Mouse (Mus musculus) spleen, adult 2 months (tissue): ENCODE measurements around the gene Stac3. TPM values are rescaled to one million over a fixed set of nuclear protein-coding genes. Genes with fewer than 3 reads are reported as not detected.

Experiments used
- DNase-seq, 2 experiments: peaks; one replicate each; pipeline versions ENCODE4 v3.0.0 to v3.0.0-alpha.2; 2012 to 2021; ENCODE audit warnings: low spot score in 2 of 2, low read depth in 1 of 2
- H3K27ac ChIP-seq: fragments of 200-500 bp; 2 replicates; pipeline ENCODE4 v1.5.1; 2012; ENCODE audit warnings: low read length, inconsistent platforms; ENCODE audit not compliant: insufficient read depth
- H3K27me3 ChIP-seq: fragments of 200-500 bp; 2 replicates; pipeline ENCODE4 v1.6.1; 2012; ENCODE audit warnings: mild to moderate bottlenecking, moderate library complexity, low read length, inconsistent platforms; ENCODE audit not compliant: control insufficient read depth, insufficient read depth
- H3K36me3 ChIP-seq: fragments of 200-500 bp; 2 replicates; pipeline ENCODE4 v1.6.1; 2012; ENCODE audit warnings: mild to moderate bottlenecking, low read length, inconsistent platforms; ENCODE audit not compliant: control insufficient read depth, insufficient read depth
- H3K4me1 ChIP-seq: fragments of 200-500 bp; 2 replicates; pipeline ENCODE4 v1.6.1; 2011; ENCODE audit warnings: inconsistent platforms; ENCODE audit not compliant: control insufficient read depth, insufficient read depth, insufficient read length
- H3K4me3 ChIP-seq: fragments of 200-500 bp; 2 replicates; pipeline ENCODE4 v1.5.1; 2011; ENCODE audit warnings: mild to moderate bottlenecking, inconsistent platforms; ENCODE audit not compliant: insufficient read depth, insufficient read length; ENCODE audit errors: extremely low read depth
- CTCF ChIP-seq: fragments of 200-500 bp; IDR thresholded peaks from 2 replicates; pipeline ENCODE4 v1.5.1; 2011; ENCODE audit warnings: mild to moderate bottlenecking, inconsistent platforms; ENCODE audit not compliant: insufficient read depth, insufficient read length, insufficient replicate concordance; ENCODE audit errors: extremely low read depth
- POLR2A ChIP-seq: fragments of 200-500 bp; IDR thresholded peaks from 2 replicates; pipeline ENCODE4 v1.6.1; 2011; ENCODE audit warnings: low read depth, low read length, inconsistent platforms
- WGBS: fragments of 180-500 bp; shearing (Covaris S2); methylation state at CpG from one replicate; pipeline ENCODE4 v1.1.7; 2018; 5-methylcytosine and 5-hydroxymethylcytosine counted together
- polyA plus RNA-seq: library from polyadenylated mRNA; depleted of rRNA; stranded (reverse); fragments of >200 nt; gene quantifications from 2 replicates; pipeline ENCODE4 v1.2.3, GENCODE M21; 2012

The Stac3 gene
- polyA plus RNA-seq, 1 experiment, result 2.2 TPM

DNA sequence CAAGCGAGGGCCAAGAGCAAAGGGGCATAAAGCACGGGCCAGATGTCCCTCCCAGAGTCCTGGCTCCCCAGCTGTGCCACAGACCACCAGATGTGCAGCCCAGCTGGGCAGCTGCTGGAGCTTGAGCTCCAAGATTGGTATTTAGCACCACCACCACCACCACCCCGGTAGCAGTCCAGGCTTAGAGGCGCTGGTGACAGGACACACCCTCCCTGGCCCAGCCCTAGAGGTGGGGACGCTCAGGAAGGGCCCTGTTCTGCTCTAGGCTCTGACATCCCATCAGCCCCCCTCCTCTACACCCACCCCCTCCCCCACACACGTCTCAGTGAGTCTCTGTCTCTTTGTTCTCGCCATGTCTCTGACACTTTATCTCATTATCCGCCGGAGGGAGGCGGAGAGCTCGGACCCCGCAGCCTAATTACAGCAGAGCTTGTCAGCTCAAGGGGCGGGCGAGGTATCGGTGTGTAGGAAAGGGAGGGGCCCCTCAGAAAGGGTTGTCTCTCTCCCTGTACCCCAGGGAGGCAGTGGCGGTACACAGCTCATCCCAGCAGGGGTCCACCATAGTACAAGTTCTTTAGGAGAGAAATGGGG is 12.1 kb downstream of the Stac3 start:
- Histone ChIP-seq H3K27me3 (peaks cover 16% of the 10 kb centered on the region), H3K27ac (no peak overlapping the region), H3K4me1 (peaks cover 18% of the 10 kb centered on the region; the same call in 1 of the 2 replicates), H3K36me3 (peaks cover 13% of the 10 kb centered on the region), H3K4me3 (no peak overlapping the region; the same call in 1 of the 2 replicates)
- TF ChIP-seq CTCF (no peak), POLR2A (no peak)
- 5% methylated on average over 16 of the region's 16 CpGs for WGBS
- no peak for DNase-seq

DNA sequence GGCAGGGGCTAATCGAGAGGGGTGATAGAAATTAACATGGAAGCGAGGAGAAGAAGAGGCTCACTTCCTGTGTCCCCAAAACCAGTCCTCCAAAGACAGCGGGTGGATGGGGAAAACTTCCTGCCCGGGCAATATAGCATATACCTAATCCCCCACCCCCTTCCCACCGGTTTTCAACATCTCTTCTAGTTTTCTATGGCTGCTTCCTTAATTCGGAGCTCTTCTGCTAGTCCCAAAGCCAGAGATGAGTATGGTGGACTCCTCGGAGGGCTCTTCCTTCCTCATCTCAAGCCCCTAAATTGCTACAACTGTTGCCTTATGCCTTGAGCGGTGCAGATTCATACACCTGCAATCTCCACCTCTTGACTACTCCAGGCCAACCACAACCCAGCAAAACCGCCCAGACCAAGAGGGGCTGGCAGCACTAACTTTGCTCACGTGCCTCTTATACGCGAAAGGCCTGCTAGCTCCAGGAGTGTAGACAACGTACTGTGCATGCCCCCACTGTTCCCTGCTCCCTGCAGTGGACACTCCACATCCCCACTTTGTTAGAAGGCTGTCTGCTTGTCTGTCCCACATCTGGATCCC is 12.7 kb downstream of the Stac3 start:
- WGBS, result 14% methylated on average over 13 of the region's 13 CpGs
- Histone ChIP-seq H3K36me3 (peaks cover 16% of the 10 kb centered on the region), H3K27ac (no peak overlapping the region), H3K27me3 (peaks cover 14% of the 10 kb centered on the region), H3K4me3 (no peak overlapping the region), H3K4me1 (peaks cover 15% of the 10 kb centered on the region; the same call in 1 of the 2 replicates)
- no peak for DNase-seq
- TF ChIP-seq CTCF (no peak), POLR2A (no peak)

DNA sequence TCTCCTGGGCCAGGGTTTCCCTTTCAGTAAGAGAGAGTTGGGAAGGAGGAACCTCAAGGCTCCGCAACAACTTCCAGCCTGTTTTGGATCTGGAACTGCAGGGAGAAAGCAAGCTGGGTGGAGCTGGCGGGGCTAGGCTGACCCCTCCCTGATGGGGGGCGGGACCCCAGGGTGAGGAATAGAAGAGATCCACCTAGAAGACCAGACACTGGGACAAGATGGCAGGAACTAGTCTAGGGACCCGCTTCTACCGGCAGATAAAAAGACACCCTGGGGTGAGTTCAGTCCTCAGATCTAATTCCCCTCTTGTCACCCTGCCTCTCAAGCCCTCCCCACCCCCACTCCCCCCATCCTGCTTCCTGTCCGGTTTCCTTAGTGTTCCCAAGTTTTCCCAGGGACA is 13.3 kb downstream of the Stac3 start, which contains the start of gene Ndufa4l2:
Gene Ndufa4l2, plus strand, starts transcription at position 204 of the 400 bp plus-strand sequence.
- 33% methylated on average over 6 of the region's 6 CpGs for WGBS
- Histone ChIP-seq H3K36me3 (peaks cover 18% of the 10 kb centered on the region), H3K27ac (no peak within 1 kb of the TSS), H3K27me3 (peaks cover 12% of the 10 kb centered on the region), H3K4me1 (peaks cover 13% of the 10 kb centered on the region; the same call in 1 of the 2 replicates), H3K4me3 (no peak within 1 kb of the TSS)
- TF ChIP-seq CTCF (no peak), POLR2A (no peak)
- no peak for DNase-seq

DNA sequence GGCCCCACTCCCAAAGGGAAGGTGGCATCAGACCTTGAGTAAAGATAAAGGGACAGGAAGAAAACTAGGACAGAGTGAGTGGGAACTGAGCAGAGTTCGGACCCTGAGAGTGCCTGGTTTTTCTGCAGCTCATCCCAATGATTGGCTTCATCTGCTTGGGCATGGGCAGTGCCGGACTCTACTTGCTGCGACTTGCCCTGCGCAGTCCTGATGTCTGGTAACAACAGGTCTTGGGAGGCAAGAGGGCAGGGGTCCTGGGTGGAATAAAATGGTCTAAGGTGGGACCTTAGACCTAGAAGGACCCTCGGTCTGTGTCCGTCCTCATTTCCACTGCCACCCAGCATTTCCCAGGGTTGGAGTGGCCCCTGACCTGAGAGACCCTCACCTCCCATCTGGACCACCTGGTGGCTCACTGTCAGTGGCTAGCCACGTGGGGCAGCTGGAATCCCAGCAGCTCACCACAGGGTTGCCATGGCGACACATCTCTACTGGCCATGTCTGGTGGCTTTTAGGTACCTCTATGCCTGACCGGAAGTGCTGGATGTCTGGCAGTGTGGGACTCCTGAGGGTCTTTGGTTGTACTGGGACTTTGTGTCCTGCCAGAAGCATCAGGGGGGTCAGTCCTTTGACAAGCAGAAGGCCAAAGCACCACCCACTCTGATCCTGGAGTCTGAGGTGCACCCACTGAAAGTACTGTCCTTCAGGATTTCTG is 13.9 kb downstream of the Stac3 start:
- no peak for TF ChIP-seq CTCF
- TF ChIP-seq POLR2A, result no peak
- 48% methylated on average over 9 of the region's 9 CpGs for WGBS
- H3K27me3 ChIP-seq, result peaks cover 12% of the 10 kb centered on the region
- no peak overlapping the region for H3K4me3 ChIP-seq
- peaks cover 13% of the 10 kb centered on the region; the same call in 1 of the 2 replicates for H3K4me1 ChIP-seq
- DNase-seq, result no peak
- H3K27ac ChIP-seq, result no peak overlapping the region
- peaks cover 18% of the 10 kb centered on the region for H3K36me3 ChIP-seq

DNA sequence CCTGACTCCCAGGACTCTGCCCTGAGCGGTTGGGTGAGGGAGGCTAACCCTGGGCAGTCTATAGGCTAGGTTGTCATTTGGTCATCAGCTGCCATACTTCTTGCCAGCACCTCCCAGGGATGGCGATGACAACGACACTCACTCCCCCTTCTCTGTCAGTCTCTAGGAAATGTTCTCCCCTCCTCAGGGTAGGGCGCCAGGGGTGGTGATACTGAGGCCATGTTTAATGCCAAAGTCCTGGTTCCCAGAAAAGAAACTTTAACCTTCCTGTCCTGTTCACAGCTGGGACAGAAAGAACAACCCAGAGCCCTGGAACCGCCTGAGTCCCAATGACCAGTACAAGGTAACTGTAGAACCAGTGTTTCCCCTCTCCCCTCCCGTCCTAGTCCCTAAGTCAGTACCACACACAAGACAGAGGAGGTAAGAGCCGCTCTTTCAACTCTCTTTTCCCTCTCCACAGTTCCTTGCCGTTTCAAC is 14.5 kb downstream of the Stac3 start:
- Histone ChIP-seq H3K4me3 (no peak overlapping the region), H3K27ac (no peak overlapping the region), H3K27me3 (peaks cover 12% of the 10 kb centered on the region), H3K36me3 (peaks cover 18% of the 10 kb centered on the region), H3K4me1 (peaks cover 16% of the 10 kb centered on the region)
- no peak for DNase-seq
- 66% methylated on average over 8 of the region's 8 CpGs for WGBS
- TF ChIP-seq POLR2A, result no peak
- no peak for TF ChIP-seq CTCF

DNA sequence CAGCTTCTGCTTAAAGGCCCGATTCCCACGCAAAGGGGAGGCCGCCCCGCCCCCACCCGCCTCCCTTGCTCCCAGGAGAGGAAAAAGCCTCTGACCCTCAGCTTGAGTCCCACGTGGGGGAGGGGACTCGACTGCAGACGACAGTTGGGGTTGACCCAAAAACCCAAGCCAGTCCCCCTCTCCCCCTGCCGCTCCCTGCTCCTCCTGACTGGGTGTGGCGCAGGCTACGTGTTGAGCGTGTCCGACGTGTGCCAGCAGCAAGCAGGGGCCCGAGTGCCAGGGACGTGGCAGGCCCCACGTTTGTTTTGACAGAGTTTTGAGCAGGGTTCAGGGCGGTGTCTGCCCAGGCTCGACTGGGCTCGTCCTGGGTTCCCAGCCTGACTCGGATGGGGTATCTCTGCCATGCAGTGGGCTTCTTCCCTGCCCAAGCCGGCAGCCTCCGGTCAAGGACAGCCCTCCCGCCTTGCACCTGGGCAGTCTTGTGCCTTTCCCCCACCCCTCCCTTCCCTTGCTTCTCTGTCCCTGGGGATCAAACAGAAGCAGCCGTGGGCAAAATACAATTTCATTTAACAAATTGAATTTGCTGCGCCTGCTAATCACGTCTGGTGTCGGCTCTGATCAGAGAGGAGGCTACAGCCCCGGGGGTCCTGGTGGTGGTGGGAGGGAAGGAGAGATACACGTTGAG is 15.2 kb downstream of the Stac3 start:
- TF ChIP-seq POLR2A, result no peak
- WGBS, result 67% methylated on average over 30 of the region's 30 CpGs
- H3K27ac ChIP-seq, result no peak overlapping the region
- peaks cover 20% of the 10 kb centered on the region for H3K4me1 ChIP-seq
- peaks cover 18% of the 10 kb centered on the region for H3K36me3 ChIP-seq
- H3K27me3 ChIP-seq, result peaks cover 12% of the 10 kb centered on the region
- H3K4me3 ChIP-seq, result no peak overlapping the region
- DNase-seq, result no peak
